In the genomic region with DNA sequence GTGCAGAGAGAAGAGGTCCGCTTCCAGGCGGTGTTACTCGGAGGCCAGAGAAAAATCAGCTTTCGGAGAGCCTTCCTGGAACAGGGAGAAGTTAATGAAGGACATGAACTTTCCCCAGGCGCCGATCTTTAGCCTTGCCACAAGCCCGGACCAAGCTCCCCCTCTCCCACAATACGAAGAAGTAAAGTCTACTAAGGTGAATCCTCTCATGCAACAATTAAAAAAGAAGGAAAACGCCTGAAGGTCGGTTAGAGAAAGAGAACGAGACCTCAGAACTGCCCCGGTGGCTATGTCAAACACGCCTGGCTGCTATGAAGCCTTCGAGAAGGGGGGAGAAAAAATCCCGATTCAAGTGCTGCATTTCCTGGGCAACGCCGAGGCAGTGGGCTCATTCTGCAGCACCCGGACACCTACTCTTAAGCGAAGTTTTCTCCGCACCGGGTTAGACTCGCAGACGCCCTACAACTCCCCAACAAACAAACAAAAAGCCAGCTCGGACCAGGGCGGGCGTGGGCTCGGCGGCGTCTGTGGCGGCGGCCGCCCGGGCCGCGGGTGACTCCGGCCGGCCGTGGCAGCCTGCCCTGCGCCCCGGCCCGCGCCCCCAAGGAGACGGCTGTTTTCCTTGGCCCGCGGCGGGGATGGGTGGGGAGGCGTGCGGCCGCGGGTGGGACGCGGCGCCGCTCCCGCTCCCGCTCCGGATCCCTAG, we compare ENCODE assay signal across 8 mouse cellular contexts. TPM values are rescaled to one million over a fixed set of nuclear protein-coding genes. Genes with fewer than 3 reads are reported as not detected.
A peak's percentile ranks its signal among the peaks of the same experiment; 100 is the strongest.
DNase-seq lines count a peak whose midpoint lies in the region; ATAC-seq lines count a peak whose summit lies in the region.

No protein-coding gene starts in this region.

- WGBS in forebrain, embryonic 16.5 days = under 1% methylated on average over 50 of the region's 57 CpGs
- under 1% methylated on average over 53 of the region's 57 CpGs for WGBS in liver, embryonic 15.5 days (ENCODE audit: insufficient replicate concordance)

- peak overlapping the region; percentile 85 for H3K4me2 ChIP-seq in forebrain, embryonic 16.5 days (ENCODE audit: low read length)
- H3K4me2 ChIP-seq in liver, embryonic 15.5 days = peak overlapping the region; percentile 88

- peak overlapping the region; percentile 98 for H3K4me3 ChIP-seq in forebrain, embryonic 16.5 days (replicated peaks; ENCODE audit: low read length)
- peak overlapping the region; percentile 95 for H3K4me3 ChIP-seq in liver, embryonic 15.5 days (replicated peaks)

- peak overlapping the region; percentile 100 for H3K9ac ChIP-seq in forebrain, embryonic 16.5 days (replicated peaks; ENCODE audit: low read depth, low read length)
- peak overlapping the region; percentile 99 for H3K9ac ChIP-seq in liver, embryonic 15.5 days

- peak overlapping the region; percentile 100 for H3K27ac ChIP-seq in forebrain, embryonic 16.5 days (ENCODE audit: low read length)
- H3K27ac ChIP-seq in liver, embryonic 15.5 days (replicated peaks) = peak overlapping the region; percentile 100

- H3K4me1 ChIP-seq in forebrain, embryonic 16.5 days (replicated peaks; ENCODE audit: control insufficient read depth, insufficient read depth, low read length) = peaks cover 20% of the 10 kb centered on the region
- H3K4me1 ChIP-seq in liver, embryonic 15.5 days (replicated peaks) = peaks cover 49% of the 10 kb centered on the region

- no peaks in the 10 kb centered on the region for H3K27me3 ChIP-seq in forebrain, embryonic 16.5 days (replicated peaks; ENCODE audit: control insufficient read depth, insufficient read depth, low read length)
- no peaks in the 10 kb centered on the region for H3K27me3 ChIP-seq in liver, embryonic 15.5 days

- H3K36me3 ChIP-seq in forebrain, embryonic 16.5 days (ENCODE audit: control insufficient read depth, insufficient read depth) = no peaks in the 10 kb centered on the region
- H3K36me3 ChIP-seq in liver, embryonic 15.5 days (replicated peaks) = no peaks in the 10 kb centered on the region

- H3K9me3 ChIP-seq in forebrain, embryonic 16.5 days (ENCODE audit: control insufficient read depth, low read length) = no peaks in the 10 kb centered on the region
- H3K9me3 ChIP-seq in liver, embryonic 15.5 days (replicated peaks) = no peaks in the 10 kb centered on the region

- peak; percentile 21 for DNase-seq in gastrocnemius, adult 18-20 months (ENCODE audit: low spot score)
- no peak for DNase-seq in gastrocnemius, postnatal 25 days
- peak; percentile 6 to 16 for DNase-seq in adrenal gland, postnatal 4 days (ENCODE audit: low spot score in 2 of 2)
- peak; percentile 61 for DNase-seq in induced T-regulatory cell, adult 2 months (ENCODE audit: low read depth)
- DNase-seq in ovary, postnatal 14 days (ENCODE audit: low spot score) = peak; percentile 25
- DNase-seq in urinary bladder, postnatal 25 days (ENCODE audit: low spot score) = peak; percentile 30

- ATAC-seq in forebrain, embryonic 16.5 days = peak; percentile 3
- ATAC-seq in liver, embryonic 15.5 days (ENCODE audit: insufficient read depth) = 0 out of 2 replicates have a peak, but pooled peaks have one; percentile 2

RNA-seq across cellular contexts. Expression of a gene that starts 0.9 kb away (rescaled TPM):
- 10 to 100 TPM; 27.0 to 33.4 TPM for total RNA-seq in gastrocnemius, adult 18-20 months (2021)
- total RNA-seq in gastrocnemius, postnatal 25 days (2021) = 10 to 100 TPM; 24.1 to 30.2 TPM
- 100 to 1,000 TPM in 1 of 2 experiments, 10 to 100 TPM in 1; 86.5 to 106 TPM for total RNA-seq in adrenal gland, postnatal 4 days (2021)
- polyA plus RNA-seq in forebrain, embryonic 16.5 days (2015; fragmentation: Nextera tagmentation; extraction: Ambion mirVana) = 40.2 and 40.9 TPM in 2 replicates
- polyA plus RNA-seq in liver, embryonic 15.5 days (2015; fragmentation: Nextera tagmentation; extraction: Ambion mirVana) = 5.8 and 7.8 TPM in 2 replicates
